Mouse (Mus musculus): ENCODE measurements around the gene A930033H14Rik. TPM values are rescaled to one million over a fixed set of nuclear protein-coding genes. Genes with fewer than 3 reads are reported as not detected.

Gene A930033H14Rik
- polyA plus RNA-seq, 1 experiment from 2014 or later, result 0.33 TPM

DNA sequence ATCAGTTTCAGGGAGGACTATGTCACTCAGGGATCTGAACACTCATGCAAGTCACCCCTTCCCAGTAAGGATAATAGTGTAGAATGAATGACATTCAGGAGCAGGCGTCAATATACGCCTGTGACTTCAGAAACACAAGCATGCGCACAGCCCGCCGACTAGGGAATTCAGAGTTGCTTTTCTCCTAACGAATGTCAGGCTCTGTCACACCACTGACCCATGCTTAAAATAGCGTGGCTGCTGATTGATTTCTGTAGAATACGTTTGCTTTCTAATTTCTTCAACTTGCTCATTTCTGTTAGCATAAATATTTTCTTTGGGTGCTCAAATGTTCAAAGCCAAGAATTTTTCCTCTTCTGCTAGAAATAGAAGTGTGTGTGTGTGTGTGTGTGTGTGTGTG lies 13.1 kb upstream of the A930033H14Rik start:
- Histone ChIP-seq H3K4me1 (replicated peaks) (no peaks in the 10 kb centered on the region), H3K4me2 (no peak overlapping the region), H3K27me3 (no peaks in the 10 kb centered on the region), H3K9me3 (replicated peaks) (no peaks in the 10 kb centered on the region), H3K36me3 (replicated peaks) (0 out of 2 replicates have a peak, but pooled peaks cover 3% of the 10 kb centered on the region), H3K9ac (no peak overlapping the region), H3K4me3 (replicated peaks) (no peak overlapping the region), H3K27ac (replicated peaks) (no peak overlapping the region)
- ATAC-seq (ENCODE audit: insufficient read depth), result no peak
- WGBS (ENCODE audit: insufficient replicate concordance), result 65% methylated on average over 8 of the region's 8 CpGs

DNA sequence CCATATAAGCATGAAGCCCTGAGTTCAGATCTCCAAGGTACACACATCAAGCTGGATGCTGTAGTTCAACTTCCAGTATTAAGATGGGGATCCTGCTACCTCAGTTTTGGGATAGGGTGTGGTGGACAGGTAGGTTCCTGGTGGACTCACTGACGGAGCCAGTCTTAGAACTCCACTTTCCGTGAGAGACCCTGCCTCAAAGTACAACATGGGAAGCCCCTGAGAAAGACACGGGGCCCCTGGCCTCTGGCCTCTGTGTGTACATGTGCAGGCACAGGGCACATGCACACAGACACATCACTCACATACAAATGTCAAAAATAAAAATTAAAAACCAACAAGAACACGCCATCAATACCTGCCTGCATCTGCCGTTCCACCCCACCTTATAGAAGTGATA lies 12.6 kb upstream of the A930033H14Rik start:
- WGBS (ENCODE audit: insufficient replicate concordance), result 68% methylated on average over 5 of the region's 5 CpGs
- Histone ChIP-seq H3K9me3 (replicated peaks) (no peaks in the 10 kb centered on the region), H3K27ac (replicated peaks) (no peak overlapping the region), H3K4me1 (replicated peaks) (no peaks in the 10 kb centered on the region; the same call in 1 of the 2 replicates), H3K4me3 (replicated peaks) (no peak overlapping the region), H3K4me2 (no peak overlapping the region), H3K9ac (no peak overlapping the region), H3K36me3 (replicated peaks) (0 out of 2 replicates have a peak, but pooled peaks cover 3% of the 10 kb centered on the region), H3K27me3 (no peaks in the 10 kb centered on the region)
- no peak for ATAC-seq (ENCODE audit: insufficient read depth)

DNA sequence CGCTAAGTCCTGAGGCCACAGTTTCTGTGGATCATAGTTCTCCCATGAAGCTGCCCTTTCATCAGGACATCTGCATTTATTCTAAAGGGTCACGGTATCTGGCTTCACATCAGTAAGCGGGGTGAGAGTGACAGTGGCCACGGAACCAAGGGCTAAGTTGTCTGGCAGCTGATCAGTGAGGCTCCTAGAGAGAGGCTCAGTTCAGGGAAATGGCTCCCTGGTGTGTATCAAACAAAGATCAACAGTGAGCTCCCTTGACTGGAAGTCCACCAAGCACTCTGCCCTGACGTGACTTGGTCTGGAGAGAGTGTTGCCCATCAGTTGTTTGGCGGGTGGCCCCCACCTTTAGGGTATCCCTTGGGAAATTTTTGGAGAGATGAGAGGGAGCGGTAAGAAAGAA lies 11.4 kb upstream of the A930033H14Rik start:
- WGBS (ENCODE audit: insufficient replicate concordance), result 67% methylated on average over 7 of the region's 7 CpGs
- no peak overlapping the region for H3K27ac ChIP-seq (replicated peaks)
- ATAC-seq (ENCODE audit: insufficient read depth), result no peak

GRCm38 (mm10) chr10:69223232-69223631 lies 10.3 kb upstream of the A930033H14Rik start:
- Histone ChIP-seq H3K4me2 (no peak overlapping the region), H3K4me1 (replicated peaks) (peaks cover 17% of the 10 kb centered on the region), H3K27me3 (no peaks in the 10 kb centered on the region), H3K4me3 (replicated peaks) (no peak overlapping the region), H3K36me3 (replicated peaks) (0 out of 2 replicates have a peak, but pooled peaks cover 3% of the 10 kb centered on the region), H3K9ac (no peak overlapping the region), H3K27ac (replicated peaks) (no peak overlapping the region), H3K9me3 (replicated peaks) (no peaks in the 10 kb centered on the region)
- no peak for ATAC-seq (ENCODE audit: insufficient read depth)
- 71% methylated on average over 4 of the region's 4 CpGs for WGBS (ENCODE audit: insufficient replicate concordance)

More for the DNA sequence above, 11.4 kb upstream of the A930033H14Rik start:
- H3K9ac ChIP-seq, result no peak overlapping the region
- H3K9me3 ChIP-seq (replicated peaks), result no peaks in the 10 kb centered on the region
- no peaks in the 10 kb centered on the region for H3K27me3 ChIP-seq
- H3K4me1 ChIP-seq (replicated peaks), result peaks cover 7% of the 10 kb centered on the region
- H3K36me3 ChIP-seq (replicated peaks), result 0 out of 2 replicates have a peak, but pooled peaks cover 3% of the 10 kb centered on the region
- H3K4me3 ChIP-seq (replicated peaks), result no peak overlapping the region
- no peak overlapping the region for H3K4me2 ChIP-seq

DNA sequence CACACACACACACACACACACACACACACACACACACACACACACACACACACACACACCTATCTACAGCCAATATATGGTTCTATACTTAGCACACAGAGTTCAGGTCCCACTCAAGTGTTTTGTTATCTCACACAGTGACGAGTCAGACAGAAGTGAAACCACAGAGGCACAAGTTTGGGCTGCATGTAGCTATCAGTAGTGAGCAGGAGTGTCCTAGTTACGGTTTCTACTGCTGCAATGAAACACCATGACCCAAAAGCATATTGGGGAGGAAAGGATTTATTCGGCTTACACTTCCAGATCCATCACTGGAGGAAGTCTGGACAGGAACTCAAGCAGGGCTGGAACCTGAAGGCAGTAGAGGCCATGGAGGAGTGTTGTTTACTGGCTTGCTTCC lies 9.1 kb upstream of the A930033H14Rik start:
- WGBS (ENCODE audit: insufficient replicate concordance), result 13% methylated on average over 3 of the region's 3 CpGs
- Histone ChIP-seq H3K4me1 (replicated peaks) (peaks cover 25% of the 10 kb centered on the region), H3K27me3 (no peaks in the 10 kb centered on the region), H3K4me3 (replicated peaks) (no peak overlapping the region), H3K36me3 (replicated peaks) (0 out of 2 replicates have a peak, but pooled peaks cover 3% of the 10 kb centered on the region), H3K4me2 (no peak overlapping the region), H3K27ac (replicated peaks) (no peak overlapping the region), H3K9me3 (replicated peaks) (no peaks in the 10 kb centered on the region), H3K9ac (no peak overlapping the region)
- peak; percentile 60; the same call in 1 of the 2 replicates for ATAC-seq (ENCODE audit: insufficient read depth)

DNA sequence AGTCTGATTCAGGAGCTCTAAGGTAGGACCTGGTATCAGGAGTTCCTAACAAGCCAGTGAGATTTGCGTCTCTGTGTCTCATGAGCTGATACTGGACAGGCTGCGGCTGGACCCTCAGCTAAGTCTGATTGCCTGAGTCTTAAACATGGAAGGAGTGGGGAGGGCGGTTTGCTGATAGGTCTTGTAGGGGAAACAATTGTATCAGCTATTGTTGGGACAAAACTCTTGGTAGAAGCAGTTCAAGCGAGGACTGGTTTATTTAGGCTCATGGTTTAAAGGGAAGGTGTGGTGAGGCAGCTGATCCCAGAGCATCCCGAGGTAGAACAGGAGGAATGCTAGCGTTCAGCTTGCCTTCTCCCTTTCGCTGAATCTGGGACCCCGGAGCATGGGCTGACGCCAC lies 8.2 kb upstream of the A930033H14Rik start:
- Histone ChIP-seq H3K9me3 (replicated peaks) (no peaks in the 10 kb centered on the region), H3K4me3 (replicated peaks) (no peak overlapping the region), H3K9ac (no peak overlapping the region), H3K27ac (replicated peaks) (no peak overlapping the region), H3K4me1 (replicated peaks) (peaks cover 25% of the 10 kb centered on the region), H3K4me2 (no peak overlapping the region), H3K36me3 (replicated peaks) (0 out of 2 replicates have a peak, but pooled peaks cover 7% of the 10 kb centered on the region), H3K27me3 (no peaks in the 10 kb centered on the region)
- WGBS (ENCODE audit: insufficient replicate concordance), result 78% methylated on average over 9 of the region's 9 CpGs
- no peak for ATAC-seq (ENCODE audit: insufficient read depth)

- H3K27me3 ChIP-seq, result no peaks in the 10 kb centered on the region
- H3K27ac ChIP-seq (replicated peaks), result no peak overlapping the region
- 0 out of 2 replicates have a peak, but pooled peaks cover 4% of the 10 kb centered on the region for H3K36me3 ChIP-seq (replicated peaks)
- no peak overlapping the region for H3K4me2 ChIP-seq
- H3K9me3 ChIP-seq (replicated peaks), result no peaks in the 10 kb centered on the region
- ATAC-seq (ENCODE audit: insufficient read depth), result no peak
- H3K9ac ChIP-seq, result no peak overlapping the region
- peaks cover 25% of the 10 kb centered on the region for H3K4me1 ChIP-seq (replicated peaks)
- no peak overlapping the region for H3K4me3 ChIP-seq (replicated peaks)
- 63% methylated on average over 6 of the region's 6 CpGs for WGBS (ENCODE audit: insufficient replicate concordance)
Measured at GRCm38 (mm10) chr10:69220296-69220695, 7.4 kb upstream of the A930033H14Rik start.

DNA sequence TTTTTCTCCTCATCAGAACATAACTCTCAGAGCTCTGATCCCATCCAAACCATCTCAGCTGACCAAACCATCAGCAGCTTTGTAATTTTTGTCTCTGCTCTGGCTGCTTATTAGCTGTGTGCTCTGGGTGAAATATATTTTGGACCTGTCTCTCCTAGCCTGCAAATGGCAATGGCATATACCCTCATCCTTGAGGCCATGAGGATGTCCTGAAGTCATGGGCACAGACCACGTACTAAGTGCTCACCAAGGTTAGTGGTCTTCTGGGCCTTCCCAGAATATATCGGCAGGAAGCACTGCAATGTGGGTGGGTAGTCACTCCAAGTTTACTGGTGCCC lies 6.4 kb upstream of the A930033H14Rik start:
- peaks cover 29% of the 10 kb centered on the region for H3K4me1 ChIP-seq (replicated peaks)
- 0 out of 2 replicates have a peak, but pooled peaks have one; percentile 6 for ATAC-seq (ENCODE audit: insufficient read depth)
- H3K9ac ChIP-seq, result no peak overlapping the region
- H3K4me3 ChIP-seq (replicated peaks), result no peak overlapping the region
- peaks cover under 1% of the 10 kb centered on the region; the same call in 1 of the 2 replicates for H3K27me3 ChIP-seq
- H3K9me3 ChIP-seq (replicated peaks), result no peaks in the 10 kb centered on the region
- H3K4me2 ChIP-seq, result 0 out of 2 replicates have a peak overlapping the region, but pooled peaks have one; percentile 25
- H3K36me3 ChIP-seq (replicated peaks), result 0 out of 2 replicates have a peak, but pooled peaks cover 3% of the 10 kb centered on the region
- 43% methylated on average over 2 of the region's 2 CpGs for WGBS (ENCODE audit: insufficient replicate concordance)
- H3K27ac ChIP-seq (replicated peaks), result peak overlapping the region; percentile 51

DNA sequence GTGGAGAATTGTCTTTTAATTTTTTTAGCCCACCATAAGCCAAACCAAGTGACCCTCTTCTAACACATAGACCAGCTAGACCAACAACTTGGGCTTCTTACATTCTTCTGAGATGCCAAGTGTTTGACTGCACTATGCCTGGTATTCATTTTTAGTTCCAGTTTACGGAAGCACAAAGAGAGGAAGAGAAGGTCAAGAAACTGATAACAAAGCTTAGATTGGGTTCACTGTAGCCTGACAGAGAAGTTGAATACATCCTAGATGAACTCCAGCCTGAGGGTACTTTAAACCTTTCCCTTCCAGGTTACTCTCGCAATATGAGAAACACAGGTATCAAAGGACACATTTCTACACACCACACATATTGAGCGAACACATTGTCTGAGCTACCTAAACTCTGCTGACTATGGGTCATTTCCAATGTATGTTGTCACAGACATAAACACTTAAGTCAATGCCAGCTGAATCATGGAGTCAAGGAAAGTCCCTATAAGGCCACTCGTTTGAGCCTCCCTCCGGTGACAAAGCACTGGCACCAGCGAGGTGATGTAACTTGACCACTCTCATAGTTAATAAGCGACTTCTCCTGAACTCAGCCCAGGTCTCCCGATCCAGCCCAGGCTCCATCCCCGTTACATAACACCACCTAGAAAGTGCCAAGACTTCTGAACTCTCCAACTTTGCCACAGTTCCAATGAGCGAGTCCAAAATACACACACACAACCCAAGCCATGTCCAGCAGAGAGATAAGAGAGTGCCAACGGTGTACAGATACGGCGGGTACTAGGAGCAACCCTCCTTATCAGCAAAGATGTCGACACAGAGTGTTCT lies 5.8 kb upstream of the A930033H14Rik start:
- Histone ChIP-seq H3K4me1 (replicated peaks) (peaks cover 35% of the 10 kb centered on the region), H3K27ac (replicated peaks) (peak overlapping the region; percentile 51), H3K9ac (no peak overlapping the region), H3K4me2 (peak overlapping the region; percentile 25), H3K4me3 (replicated peaks) (no peak overlapping the region), H3K9me3 (replicated peaks) (no peaks in the 10 kb centered on the region), H3K36me3 (replicated peaks) (0 out of 2 replicates have a peak, but pooled peaks cover 3% of the 10 kb centered on the region), H3K27me3 (peaks cover 7% of the 10 kb centered on the region; the same call in 1 of the 2 replicates)
- WGBS (ENCODE audit: insufficient replicate concordance), result 38% methylated on average over 14 of the region's 14 CpGs
- peak; percentile 79 for ATAC-seq (ENCODE audit: insufficient read depth)

- no peak overlapping the region for H3K4me3 ChIP-seq (replicated peaks)
- H3K4me1 ChIP-seq (replicated peaks), result peaks cover 37% of the 10 kb centered on the region
- WGBS (ENCODE audit: insufficient replicate concordance), result 68% methylated on average over 4 of the region's 4 CpGs
- peaks cover 21% of the 10 kb centered on the region for H3K27me3 ChIP-seq
- no peak overlapping the region for H3K27ac ChIP-seq (replicated peaks)
- H3K9me3 ChIP-seq (replicated peaks), result no peaks in the 10 kb centered on the region
- H3K4me2 ChIP-seq, result no peak overlapping the region
- no peak overlapping the region for H3K9ac ChIP-seq
- 0 out of 2 replicates have a peak, but pooled peaks cover 3% of the 10 kb centered on the region for H3K36me3 ChIP-seq (replicated peaks)
- no peak for ATAC-seq (ENCODE audit: insufficient read depth)
Measured at GRCm38 (mm10) chr10:69217127-69217690, 4.3 kb upstream of the A930033H14Rik start.

DNA sequence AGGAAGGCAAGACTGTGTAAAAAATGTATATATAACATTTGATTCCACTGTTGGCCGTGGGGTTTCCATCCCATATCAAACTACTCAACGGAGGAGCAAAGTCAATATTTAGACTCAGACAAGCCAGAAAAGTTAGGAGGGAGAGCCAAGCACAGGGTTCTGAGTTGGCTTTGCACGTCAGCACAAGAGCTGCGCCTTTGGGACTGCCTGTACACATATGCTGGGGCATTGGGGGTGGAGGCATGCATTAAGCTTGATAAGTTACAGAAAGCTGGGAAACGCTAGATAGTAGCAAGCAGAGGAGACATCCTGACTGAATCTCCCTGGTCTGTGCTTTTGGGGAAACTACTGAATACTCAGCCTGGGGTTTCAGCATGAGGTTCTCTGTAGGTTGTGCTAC lies 1.1 kb upstream of the A930033H14Rik start:
- H3K27me3 ChIP-seq, result peaks cover 34% of the 10 kb centered on the region
- 15% methylated on average over 5 of the region's 5 CpGs for WGBS (ENCODE audit: insufficient replicate concordance)
- peak overlapping the region; percentile 87 for H3K27ac ChIP-seq (replicated peaks)
- H3K36me3 ChIP-seq (replicated peaks), result 0 out of 2 replicates have a peak, but pooled peaks cover 3% of the 10 kb centered on the region
- H3K4me1 ChIP-seq (replicated peaks), result peaks cover 41% of the 10 kb centered on the region
- H3K4me3 ChIP-seq (replicated peaks), result peak overlapping the region; percentile 64
- ATAC-seq (ENCODE audit: insufficient read depth), result peak; percentile 38; the same call in 1 of the 2 replicates
- H3K9me3 ChIP-seq (replicated peaks), result no peaks in the 10 kb centered on the region
- H3K4me2 ChIP-seq, result peak overlapping the region; percentile 77
- H3K9ac ChIP-seq, result peak overlapping the region; percentile 62
